Mouse (Mus musculus) ES-Bruce4 (cell line): Measurements from ENCODE around the gene Dnmt3a.

Experiments used
- CTCF ChIP-seq: IDR thresholded peaks from one replicate; pipeline ENCODE4 v1.8.1; 2011; ENCODE audit warnings: low read depth, low read length
- EP300 ChIP-seq: IDR thresholded peaks from 2 replicates; pipeline ENCODE4 v1.6.1; 2011; ENCODE audit warnings: low read depth, low read length; ENCODE audit not compliant: insufficient read depth
- POLR2A ChIP-seq: IDR thresholded peaks from one replicate; pipeline ENCODE4 v1.8.1; 2011; ENCODE audit warnings: low read length; ENCODE audit not compliant: insufficient read depth

DNA sequence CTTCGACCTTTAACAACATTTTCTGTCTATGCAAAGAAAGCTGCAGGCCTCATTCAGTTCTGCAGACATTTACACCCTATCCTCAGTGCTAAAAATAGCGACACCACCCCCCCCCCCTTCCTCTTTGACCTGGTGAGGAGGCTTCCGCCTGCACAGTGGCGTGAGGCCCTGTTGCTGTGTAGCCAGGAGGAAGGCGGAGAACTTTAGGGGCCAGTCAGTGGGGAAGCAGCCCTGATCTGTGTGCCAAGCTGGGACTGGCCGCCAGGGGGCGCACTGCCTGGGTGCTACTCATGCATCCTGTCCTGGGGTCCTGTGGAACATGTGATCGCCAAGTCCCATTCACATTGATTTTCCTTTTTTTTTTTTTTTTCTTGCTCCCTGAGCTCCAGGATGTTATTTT is 24.3 kb upstream of the Dnmt3a start:
- TF ChIP-seq CTCF (peak; percentile 99), POLR2A (no peak), EP300 (peak; percentile 53; the same call in 1 of the 2 replicates)
